In the genomic region with DNA sequence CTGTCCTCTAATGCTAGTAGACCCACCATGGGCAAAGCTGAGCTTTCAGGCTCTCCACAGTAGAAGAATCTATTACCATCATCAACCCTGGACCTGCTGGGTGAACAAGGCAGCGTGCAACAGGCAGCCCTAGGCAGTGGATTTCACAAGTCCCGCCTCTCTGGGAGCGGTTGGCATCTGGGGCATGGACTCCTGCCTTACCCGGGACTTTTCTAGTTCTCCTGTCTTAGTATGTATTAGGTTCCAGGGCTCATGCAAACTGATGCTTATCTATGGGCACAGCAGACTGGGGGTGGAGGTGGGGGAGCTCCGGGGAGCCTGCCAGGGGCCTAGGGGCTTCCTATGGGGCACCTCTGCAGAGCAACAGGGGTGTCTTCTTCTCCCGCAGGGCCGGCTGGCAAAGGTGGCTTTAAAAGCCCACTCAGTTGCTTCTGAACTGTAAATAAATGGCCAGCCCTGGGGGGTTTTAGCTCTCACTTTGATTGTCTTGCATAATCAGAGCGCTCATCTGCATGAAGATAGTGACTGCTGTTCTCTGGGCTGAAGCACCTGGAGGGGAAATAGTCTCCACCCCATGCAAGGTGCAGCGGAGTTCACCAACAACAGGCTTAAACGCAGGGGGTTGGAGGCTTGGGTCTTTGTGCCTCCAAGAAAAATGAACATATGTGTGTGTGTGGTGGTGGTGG, we compare ENCODE assay signal across 11 mouse cellular contexts. TPM values are rescaled to one million over a fixed set of nuclear protein-coding genes. Genes with fewer than 3 reads are reported as not detected.
DNase-seq lines count a peak whose midpoint lies in the region; ATAC-seq and TF ChIP-seq lines count a peak whose summit lies in the region.
"Had no signal": no experiment of that assay in that cellular context is flagged by ENCODE, and none has a peak within 500 bp of the region (broad histone marks: within the 10 kb centered on the region; RNA-seq: fewer than 3 reads in every experiment).

No protein-coding gene starts in this region.

- H3K27ac ChIP-seq in heart, embryonic 15.5 days: peak overlapping the region; percentile 97

- 0 out of 2 replicates have a peak overlapping the region, but pooled peaks have one; percentile 88 for H3K9ac ChIP-seq in heart, embryonic 15.5 days

- intact Hi-C loops in gastrocnemius, postnatal 14 days (cut with DNase I; ENCODE audit: low total_unique reads): no loop called here
- intact Hi-C loops in gastrocnemius, postnatal 36 days (cut with DNase I): loop anchor here (2.0 to 10.0 kb wide), 3 partner anchors 92 to 351 kb away; no protein-coding TSS in a partner anchor

- no peak for ATAC-seq in heart, embryonic 15.5 days (replicated peaks; ENCODE audit: insufficient number of reproducible peaks, insufficient read depth, low FRiP score, low read depth)

- TF ChIP-seq CTCF in lung, adult 2 months (IDR thresholded peaks at IDR 0.05; ENCODE audit: insufficient read depth, low read length): no peak

- H3K79me2 ChIP-seq in myocyte (ENCODE audit: control insufficient read depth, insufficient read depth): peaks cover 4% of the 10 kb centered on the region

- H3K4me1 ChIP-seq in heart, embryonic 15.5 days (replicated peaks): peaks cover 77% of the 10 kb centered on the region
- peaks cover 2% of the 10 kb centered on the region; the same call in 1 of the 2 replicates for H3K4me1 ChIP-seq in lung, adult 2 months (ENCODE audit: control insufficient read depth, insufficient read depth, low read length)

- H3K36me3 ChIP-seq in heart, embryonic 15.5 days: no peaks in the 10 kb centered on the region
- H3K36me3 ChIP-seq in myocyte (ENCODE audit: control insufficient read depth, insufficient read depth): no peaks in the 10 kb centered on the region

- H3ac ChIP-seq in myocyte (ENCODE audit: control insufficient read depth, insufficient read length): no peak overlapping the region

- TF ChIP-seq POLR2A in myocyte (IDR thresholded peaks at IDR 0.05; ENCODE audit: insufficient read length, low read depth): no peak
- no peak for TF ChIP-seq POLR2A in lung, adult 2 months (IDR thresholded peaks at IDR 0.05; ENCODE audit: borderline replicate concordance, extremely low read depth, low read depth, low read length)

- H3K9me3 ChIP-seq in heart, embryonic 15.5 days (replicated peaks): no peaks in the 10 kb centered on the region

- peaks cover 6% of the 10 kb centered on the region; the same call in 1 of the 2 replicates for H3K27me3 ChIP-seq in heart, embryonic 15.5 days
- H3K27me3 ChIP-seq in myocyte (ENCODE audit: control insufficient read depth, insufficient read depth, insufficient read length): no peaks in the 10 kb centered on the region

- peak overlapping the region; percentile 73 for H3K4me3 ChIP-seq in heart, embryonic 15.5 days
- peak overlapping the region; percentile 78 for H3K4me3 ChIP-seq in myocyte
- H3K4me3 ChIP-seq in lung, adult 2 months (replicated peaks; ENCODE audit: extremely low read depth, low read depth, low read length): no peak overlapping the region
- H3K4me3 ChIP-seq: erythroblast, embryonic 14.5 days had no signal

- peak; percentile 38 for DNase-seq in gastrocnemius, postnatal 14 days
- no peak for DNase-seq in gastrocnemius, postnatal 36 days
- peak; percentile 65 for DNase-seq in adipocyte (ENCODE audit: low spot score)
- no peak for DNase-seq in ovary, postnatal 10 days (ENCODE audit: low spot score)
- DNase-seq in lung, adult 2 months: no peak
- DNase-seq in lung, postnatal 36 days: no peak
- DNase-seq: kidney, postnatal 25 days; thymus, postnatal 36 days had no signal

- 37% methylated on average over 10 of the region's 10 CpGs for WGBS in heart, embryonic 15.5 days
- 35% methylated on average over 10 of the region's 10 CpGs for WGBS in lung, adult 2 months

- H3K4me2 ChIP-seq in heart, embryonic 15.5 days: peak overlapping the region; percentile 92
- H3K4me2 ChIP-seq in myocyte (ENCODE audit: low read depth): peak overlapping the region; percentile 97

TF ChIP-seq in myocyte, 11 proteins besides CTCF, POLR2A, EP300 and RAD21:
- TF ChIP-seq TCF12 (IDR thresholded peaks at IDR 0.05; ENCODE audit: insufficient read depth, poor library complexity, severe bottlenecking): no peak
- 0 out of 2 replicates have a peak, but pooled peaks have one; percentile 0 for TF ChIP-seq CEBPB (IDR thresholded peaks at IDR 0.05; ENCODE audit: insufficient read depth, poor library complexity, severe bottlenecking)

RNA-seq across cellular contexts. Expression of gene Cdh13, which starts 2.2 kb away (rescaled TPM):
- total RNA-seq in gastrocnemius, postnatal 14 days (2021): 100 to 1,000 TPM in 1 of 2 experiments, 10 to 100 TPM in 1; 77.5 to 130 TPM
- total RNA-seq in gastrocnemius, postnatal 36 days (2021): 100 to 1,000 TPM; 110 to 120 TPM
- 55.2 and 63.9 TPM in 2 replicates for polyA plus RNA-seq in heart, embryonic 15.5 days (2015; fragmentation: Nextera tagmentation; extraction: Ambion mirVana)
- polyA plus RNA-seq in myocyte (2012; fragmentation: generic; extraction: Trizol): 56.6 TPM
- 30.2 and 44.3 TPM in 2 replicates for polyA plus RNA-seq in lung, adult 2 months (2012; rRNA removed)
- polyA plus RNA-seq: erythroblast, embryonic 14.5 days had no signal

Comparison
In these comparisons a context has a peak if more than half of its experiments do, and no peak if none do; other contexts are left out.
1. DNase-seq: peak in gastrocnemius, postnatal 14 days (single experiment) and adipocyte (single experiment); none in gastrocnemius, postnatal 36 days (0 of 2), ovary, postnatal 10 days (single experiment), lung, adult 2 months (single experiment) and lung, postnatal 36 days (single experiment).